Mouse (Mus musculus): ENCODE data around the gene Zbtb7b.

DNA sequence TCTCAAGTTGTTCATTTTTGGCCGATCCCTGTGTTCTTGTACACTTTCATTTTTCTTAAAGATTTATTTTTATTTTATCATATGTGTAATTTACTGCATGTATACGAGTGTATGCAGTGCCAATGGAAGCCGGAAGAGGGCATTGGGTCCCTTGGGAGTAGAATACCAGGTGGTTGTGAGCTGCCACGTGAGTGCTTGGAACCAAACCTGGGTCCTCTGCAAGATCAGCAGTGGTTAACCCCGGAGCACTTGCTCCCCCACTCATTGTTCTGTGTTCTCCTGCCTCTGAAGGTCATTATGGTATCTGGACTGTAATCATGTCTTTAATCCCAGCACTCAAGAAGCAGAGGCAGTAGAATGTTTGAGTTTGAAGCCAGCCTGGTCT, 30.6 kb upstream of the Zbtb7b start:
- no peak for TF ChIP-seq POLR2AphosphoS2 (IDR thresholded peaks at IDR 0.05; ENCODE audit: insufficient read length, low read depth)
- no peak for TF ChIP-seq TCF3 (IDR thresholded peaks at IDR 0.05; ENCODE audit: insufficient read length, low read depth)
- no peak for TF ChIP-seq POLR2A (IDR thresholded peaks at IDR 0.05; ENCODE audit: insufficient read length, low read depth)
- no peak for TF ChIP-seq TCF12 (IDR thresholded peaks at IDR 0.05; ENCODE audit: insufficient read depth, poor library complexity, severe bottlenecking)
- TF ChIP-seq E2F4 (IDR thresholded peaks at IDR 0.05; ENCODE audit: insufficient read depth): no peak
- TF ChIP-seq USF1 (IDR thresholded peaks at IDR 0.05; ENCODE audit: low read depth): no peak
- no peak for TF ChIP-seq MAX (IDR thresholded peaks at IDR 0.05; ENCODE audit: low read depth)
- TF ChIP-seq MYOG (IDR thresholded peaks at IDR 0.05; ENCODE audit: control insufficient read depth in 1 of 3, insufficient read depth in 1 of 3, insufficient read length in 2 of 3, low read depth in 2 of 3): no peak
- TF ChIP-seq REST (IDR thresholded peaks at IDR 0.05; ENCODE audit: insufficient read depth, insufficient read length): no peak
- TF ChIP-seq MYOD1 (IDR thresholded peaks at IDR 0.05; ENCODE audit: control insufficient read depth in 1 of 3, insufficient read length in 2 of 3, low read depth in 2 of 3): no peak
- no peak for TF ChIP-seq SRF (IDR thresholded peaks at IDR 0.05; ENCODE audit: control insufficient read depth, insufficient read length, low read depth)
- TF ChIP-seq CEBPB (IDR thresholded peaks at IDR 0.05; ENCODE audit: insufficient read depth, poor library complexity, severe bottlenecking): no peak

Data from myocyte (in vitro differentiated cells).